Mouse (Mus musculus) spleen, adult 12 weeks (tissue): ENCODE data around the gene Fam222a.

Experiments used
- DNase-seq: peaks from one replicate; pipeline ENCODE4 v3.0.0; 2022; ENCODE audit warnings: low spot score

The Fam222a gene

GRCm38 (mm10) chr5:114656305-114656704 is 88.5 kb downstream of the Fam222a start:
- DNase-seq = no peak

- DNase-seq = no peak
Observed at GRCm38 (mm10) chr5:114657426-114657825, 89.6 kb downstream of the Fam222a start.

GRCm38 (mm10) chr5:114658255-114658654 is 90.4 kb downstream of the Fam222a start, which contains the start of gene Trpv4:
Trpv4 (minus strand) TSS chr5:114658421.
- no peak for DNase-seq

- DNase-seq = no peak
Observed at GRCm38 (mm10) chr5:114661029-114661428, 93.2 kb downstream of the Fam222a start.
